9 mouse cellular contexts compared by ENCODE assay signal in the genomic region with DNA sequence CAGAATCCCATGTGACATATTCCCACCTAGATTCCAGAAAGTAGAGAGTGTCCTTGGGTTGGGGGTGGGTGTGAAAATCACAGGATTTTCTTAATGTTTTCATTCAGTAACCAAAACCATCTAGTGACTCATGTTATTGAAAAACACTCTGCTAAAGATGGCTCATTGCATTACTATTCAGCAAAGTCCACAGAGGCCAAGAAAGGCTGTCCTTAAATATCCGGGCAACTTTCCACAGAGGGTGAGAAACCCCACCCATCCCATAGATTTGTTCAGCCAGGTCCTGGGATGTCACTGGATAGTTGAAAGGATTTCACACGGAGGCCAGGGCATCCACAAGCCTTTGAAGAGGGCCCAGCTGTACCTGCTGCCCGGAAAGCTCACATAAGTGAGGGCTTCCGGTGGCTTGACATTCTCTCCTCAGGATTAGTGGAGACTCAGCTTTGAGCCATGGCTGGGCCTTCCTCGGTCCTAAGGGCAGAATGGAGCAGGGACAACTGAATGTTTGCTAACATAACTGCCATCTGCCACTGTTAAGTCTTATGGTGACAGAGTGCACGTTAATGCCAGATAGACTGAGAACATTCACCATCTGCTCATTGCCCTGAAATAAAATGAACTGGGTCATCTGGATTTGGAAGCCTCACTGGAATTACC.
DNase-seq lines count a peak whose midpoint lies in the region; ATAC-seq and TF ChIP-seq lines count a peak whose summit lies in the region.
"Had no signal": no experiment of that assay in that cellular context is flagged by ENCODE, and none has a peak within 500 bp of the region (broad histone marks: within the 10 kb centered on the region; RNA-seq: fewer than 3 reads in every experiment).

No protein-coding gene starts in this region.

- H3K4me3 ChIP-seq in layer of hippocampus, adult 2 months, result no peak overlapping the region
- H3K4me3 ChIP-seq: limb, embryonic 12.5 days had no signal

- DNase-seq in layer of hippocampus, adult 2 months (ENCODE audit: low spot score in 2 of 2), result peak in 1 of 2 experiments; percentile 18
- DNase-seq in layer of hippocampus, adult 8-10 months (ENCODE audit: low spot score in 2 of 2), result no peak
- DNase-seq in gastrocnemius, adult 18-20 months (ENCODE audit: low spot score), result peak; percentile 57
- DNase-seq in lung, postnatal 36 days, result peak; percentile 24
- no peak for DNase-seq in kidney, adult 8-10 months
- no peak for DNase-seq in thymus, adult 18-20 months
- DNase-seq in liver, result no peak

- H3K27ac ChIP-seq in layer of hippocampus, adult 2 months, result peak overlapping the region; percentile 72
- H3K27ac ChIP-seq: limb, embryonic 12.5 days had no signal

- TF ChIP-seq CTCF in layer of hippocampus, adult 2 months (conservative IDR thresholded peaks at IDR 0.05), result no peak

- peak; percentile 99 for ATAC-seq in cerebellum, adult (ENCODE audit: insufficient number of reproducible peaks, low FRiP score, low TSS enrichment)

Comparison
In these comparisons a context has a peak if more than half of its experiments do, and no peak if none do; other contexts are left out.
1. DNase-seq: peak in gastrocnemius, adult 18-20 months (single experiment) and lung, postnatal 36 days (single experiment); none in layer of hippocampus, adult 8-10 months (0 of 2), kidney, adult 8-10 months (0 of 2), thymus, adult 18-20 months (0 of 2) and liver (single experiment).